Mouse (Mus musculus) adipose tissue, adult 10 weeks (tissue): ENCODE results near the gene Gm28047. TPM values are rescaled to one million over a fixed set of nuclear protein-coding genes. Genes with fewer than 3 reads are reported as not detected.

Experiments
- polyA plus RNA-seq: library from polyadenylated mRNA; stranded (reverse); fragments of 350-450 nt; fragmentation: Illumina TruSeq; extraction: RNeasy Lipid Tissue Mini Kit (QIAGEN cat#74804); gene quantifications from one replicate; pipeline ENCODE4 v1.2.3, GENCODE M21; 2014; ENCODE audit warnings: low read depth, low replicate concordance

Gm28047 gene
- 0.27 TPM for polyA plus RNA-seq

GRCm38 (mm10) chr15:102624970-102625686 lies at the start of gene Gm28047, which contains the start of gene Atf7:
Gene Gm28047, minus strand, starts transcription at chr15:102625067.
Gene Atf7, minus strand, starts transcription at chr15:102625464.

GRCm38 (mm10) chr15:102672215-102673071 lies 47.6 kb upstream of the Gm28047 start, which contains the start of gene Atp5g2:
Gene Atp5g2, minus strand, starts transcription at chr15:102672352.

GRCm38 (mm10) chr15:102524892-102525485 lies 99.9 kb downstream of the Gm28047 start, which contains the start of gene Npff:
Gene Npff, minus strand, starts transcription at chr15:102524942.

GRCm38 (mm10) chr15:102517976-102518858 lies 106.7 kb downstream of the Gm28047 start, which contains the start of gene Tarbp2:
Gene Tarbp2, plus strand, starts transcription at chr15:102518192.

GRCm38 (mm10) chr15:102516728-102517404 lies 108.0 kb downstream of the Gm28047 start, which contains the start of gene Map3k12:
Gene Map3k12, minus strand, starts transcription at chr15:102517064.

GRCm38 (mm10) chr15:102503447-102503846 lies 121.4 kb downstream of the Gm28047 start, which contains the start of gene Gm10337:
Gene Gm10337, plus strand, starts transcription at chr15:102503722.

Other genes starting within 250 kb of the Gm28047 start
- 24.9 TPM for gene Sp1, start 218.9 kb downstream of the Gm28047 start, polyA plus RNA-seq
- gene Amhr2, start 179.7 kb downstream of the Gm28047 start, polyA plus RNA-seq, result 5.6 TPM
- gene Prr13, start 166.0 kb downstream of the Gm28047 start, polyA plus RNA-seq, result 84.5 TPM
- gene Pcbp2, start 154.5 kb downstream of the Gm28047 start, polyA plus RNA-seq, result 498 TPM
- gene Gm10337, start 121.3 kb downstream of the Gm28047 start, polyA plus RNA-seq, result not detected
- gene Map3k12, start 108.0 kb downstream of the Gm28047 start, polyA plus RNA-seq, result 13.2 TPM
- gene Tarbp2, start 106.9 kb downstream of the Gm28047 start, polyA plus RNA-seq, result 35.9 TPM
- 6.4 TPM for gene Npff, start 100.1 kb downstream of the Gm28047 start, polyA plus RNA-seq
- gene Atf7, start 397 bp upstream of the Gm28047 start, polyA plus RNA-seq, result 55.0 TPM
- 344 TPM for gene Atp5g2, start 47.3 kb upstream of the Gm28047 start, polyA plus RNA-seq
- gene Calcoco1, start 97.1 kb upstream of the Gm28047 start, polyA plus RNA-seq, result 70.6 TPM